Mouse (Mus musculus) hindlimb bud, embryonic 11.5 days (tissue): ENCODE results near the gene Gmeb2.

ENCODE experiments used
- DNase-seq: peaks from one replicate; pipeline ENCODE4 v3.0.0-alpha.2; 2012; ENCODE audit warnings: low read depth, low spot score; ENCODE audit errors: extremely low spot score

Gene Gmeb2

GRCm38 (mm10) chr2:181276766-181277165 is 11.1 kb downstream of the Gmeb2 start:
- DNase-seq, result no peak

GRCm38 (mm10) chr2:181274639-181275038 is 13.2 kb downstream of the Gmeb2 start:
- no peak for DNase-seq

GRCm38 (mm10) chr2:181273829-181274228 is 14.0 kb downstream of the Gmeb2 start:
- DNase-seq, result no peak

GRCm38 (mm10) chr2:181272092-181272491 is 15.7 kb downstream of the Gmeb2 start:
- no peak for DNase-seq

GRCm38 (mm10) chr2:181266839-181267238 is 21.0 kb downstream of the Gmeb2 start:
- DNase-seq, result no peak

- DNase-seq, result no peak
These were observed 34.6 kb downstream of the Gmeb2 start for GRCm38 (mm10) chr2:181253248-181253647.

GRCm38 (mm10) chr2:181251841-181252240 is 36.0 kb downstream of the Gmeb2 start:
- DNase-seq, result no peak

GRCm38 (mm10) chr2:181249217-181249616 is 38.6 kb downstream of the Gmeb2 start:
- DNase-seq, result no peak

GRCm38 (mm10) chr2:181245031-181245430 is 42.8 kb downstream of the Gmeb2 start:
- no peak for DNase-seq

GRCm38 (mm10) chr2:181243706-181244394 is 44.0 kb downstream of the Gmeb2 start:
- no peak for DNase-seq

- DNase-seq, result no peak
These were observed 45.5 kb downstream of the Gmeb2 start for GRCm38 (mm10) chr2:181242314-181242665.

GRCm38 (mm10) chr2:181241602-181242313 is 46.1 kb downstream of the Gmeb2 start, which contains the start of gene Helz2:
Gene Helz2, minus strand, starts transcription at chr2:181242027.
- no peak for DNase-seq

- DNase-seq, result no peak
These were observed 46.9 kb downstream of the Gmeb2 start for GRCm38 (mm10) chr2:181240806-181241440.

GRCm38 (mm10) chr2:181239261-181239660 is 48.6 kb downstream of the Gmeb2 start:
- DNase-seq, result no peak

- no peak for DNase-seq
These were observed 49.0 kb downstream of the Gmeb2 start for GRCm38 (mm10) chr2:181238861-181239260.

GRCm38 (mm10) chr2:181238091-181238610 is 49.7 kb downstream of the Gmeb2 start:
- DNase-seq, result no peak

GRCm38 (mm10) chr2:181237251-181238014 is 50.4 kb downstream of the Gmeb2 start:
- DNase-seq, result no peak

- DNase-seq, result no peak
These were observed 51.9 kb downstream of the Gmeb2 start for GRCm38 (mm10) chr2:181235681-181236566.

- no peak for DNase-seq
These were observed 53.2 kb downstream of the Gmeb2 start for GRCm38 (mm10) chr2:181234680-181235079.

- no peak for DNase-seq
These were observed 54.4 kb downstream of the Gmeb2 start for GRCm38 (mm10) chr2:181233443-181233842.
